Mouse (Mus musculus): ENCODE measurements around the gene Angpt4.
A peak's percentile ranks its signal among the peaks of the same experiment; 100 is the strongest.

Gene Angpt4

GRCm38 (mm10) chr2:151910919-151911500, at the start of gene Angpt4:
TSS of gene Angpt4 (plus strand) at chr2:151911210.
- no peak for DNase-seq (ENCODE audit: low read depth, low spot score)

GRCm38 (mm10) chr2:151862257-151862810, 48.7 kb upstream of the Angpt4 start:
- DNase-seq (ENCODE audit: low read depth, low spot score): no peak

- DNase-seq (ENCODE audit: low read depth, low spot score): no peak
Measured at GRCm38 (mm10) chr2:151864941-151865340, 46.1 kb upstream of the Angpt4 start.

- no peak for DNase-seq (ENCODE audit: low read depth, low spot score)
Measured at GRCm38 (mm10) chr2:151866487-151866886, 44.5 kb upstream of the Angpt4 start.

- DNase-seq (ENCODE audit: low read depth, low spot score): no peak
Measured at GRCm38 (mm10) chr2:151868196-151868595, 42.8 kb upstream of the Angpt4 start.

- DNase-seq (ENCODE audit: low read depth, low spot score): no peak
Measured at GRCm38 (mm10) chr2:151874551-151874950, 36.5 kb upstream of the Angpt4 start.

GRCm38 (mm10) chr2:151876012-151876485, 35.0 kb upstream of the Angpt4 start:
- peak; percentile 5 for DNase-seq (ENCODE audit: low read depth, low spot score)

GRCm38 (mm10) chr2:151878645-151879044, 32.4 kb upstream of the Angpt4 start:
- DNase-seq (ENCODE audit: low read depth, low spot score): no peak

GRCm38 (mm10) chr2:151879760-151880159, 31.2 kb upstream of the Angpt4 start:
- DNase-seq (ENCODE audit: low read depth, low spot score): no peak

- no peak for DNase-seq (ENCODE audit: low read depth, low spot score)
Measured at GRCm38 (mm10) chr2:151891031-151891430, 20.0 kb upstream of the Angpt4 start.

- no peak for DNase-seq (ENCODE audit: low read depth, low spot score)
Measured at GRCm38 (mm10) chr2:151893122-151893774, 17.8 kb upstream of the Angpt4 start.

- DNase-seq (ENCODE audit: low read depth, low spot score): no peak
Measured at GRCm38 (mm10) chr2:151894209-151894980, 16.6 kb upstream of the Angpt4 start.

GRCm38 (mm10) chr2:151895911-151896310, 15.1 kb upstream of the Angpt4 start:
- DNase-seq (ENCODE audit: low read depth, low spot score): no peak

- DNase-seq (ENCODE audit: low read depth, low spot score): no peak
Measured at GRCm38 (mm10) chr2:151898106-151898505, 12.9 kb upstream of the Angpt4 start.

GRCm38 (mm10) chr2:151900845-151901244, 10.2 kb upstream of the Angpt4 start:
- DNase-seq (ENCODE audit: low read depth, low spot score): no peak

GRCm38 (mm10) chr2:151903267-151903666, 7.7 kb upstream of the Angpt4 start:
- no peak for DNase-seq (ENCODE audit: low read depth, low spot score)

GRCm38 (mm10) chr2:151903933-151904332, 7.1 kb upstream of the Angpt4 start:
- no peak for DNase-seq (ENCODE audit: low read depth, low spot score)

- no peak for DNase-seq (ENCODE audit: low read depth, low spot score)
Measured at GRCm38 (mm10) chr2:151904636-151905035, 6.4 kb upstream of the Angpt4 start.

GRCm38 (mm10) chr2:151907020-151907419, 4.0 kb upstream of the Angpt4 start:
- DNase-seq (ENCODE audit: low read depth, low spot score): no peak

GRCm38 (mm10) chr2:151909386-151909785, 1.6 kb upstream of the Angpt4 start:
- no peak for DNase-seq (ENCODE audit: low read depth, low spot score)

- DNase-seq (ENCODE audit: low read depth, low spot score): no peak
Measured at GRCm38 (mm10) chr2:151910498-151910897, 512 bp upstream of the Angpt4 start.

GRCm38 (mm10) chr2:151911751-151912150, 741 bp downstream of the Angpt4 start:
- DNase-seq (ENCODE audit: low read depth, low spot score): no peak

Measured in c-Kit-negative CD71-positive TER-119-positive erythroid progenitor cells, embryonic 14.5 days (primary cell).